ENCODE assay signal across 8 mouse cellular contexts in genomic region chr8:121590203-121591177, GRCm38 (mm10). TPM values are rescaled to one million over a fixed set of nuclear protein-coding genes. Genes with fewer than 3 reads are reported as not detected.
A peak's percentile ranks its signal among the peaks of the same experiment; 100 is the strongest.
DNase-seq lines count a peak whose midpoint lies in the region; ATAC-seq lines count a peak whose summit lies in the region.

Gene Map1lc3b, plus strand, starts transcription at chr8:121590361.

- peak within 1 kb of the TSS; percentile 92 for H3K9ac ChIP-seq in heart, embryonic 14.5 days (ENCODE audit: low read length)
- H3K9ac ChIP-seq in liver, embryonic 13.5 days: peak within 1 kb of the TSS; percentile 96
- peak within 1 kb of the TSS; percentile 88 for H3K9ac ChIP-seq in stomach, embryonic 16.5 days (ENCODE audit: low read length)

- peak; percentile 97 for DNase-seq in CD4-positive, CD25-positive, alpha-beta regulatory T cell, adult 2 months (ENCODE audit: low read depth, low spot score)
- peak; percentile 87 for DNase-seq in fibroblast of lung, adult 2 months (ENCODE audit: low read depth)
- DNase-seq in kidney, postnatal 14 days: peak; percentile 97
- peak; percentile 93 for DNase-seq in liver, embryonic 13.5 days
- peak; percentile 96 for DNase-seq in neural tube, embryonic 10.5 days (ENCODE audit: extremely low spot score, low spot score)

- H3K4me1 ChIP-seq in brown adipose tissue, adult 24 weeks (ENCODE audit: control insufficient read depth, insufficient read depth, insufficient read length, low read length): peaks cover 15% of the 10 kb centered on the region
- H3K4me1 ChIP-seq in heart, embryonic 14.5 days (ENCODE audit: control insufficient read depth in 2 of 2, insufficient read depth in 2 of 2, low read length in 2 of 2): peaks cover 10 to 15% of the 10 kb centered on the region in 2 experiments
- peaks cover 69% of the 10 kb centered on the region for H3K4me1 ChIP-seq in liver, embryonic 13.5 days (replicated peaks)
- H3K4me1 ChIP-seq in stomach, embryonic 16.5 days (ENCODE audit: control insufficient read depth, insufficient read depth, low read length): peaks cover 25% of the 10 kb centered on the region

- no peaks in the 10 kb centered on the region for H3K27me3 ChIP-seq in heart, embryonic 14.5 days (ENCODE audit: control insufficient read depth, insufficient read depth, low read length)
- H3K27me3 ChIP-seq in liver, embryonic 13.5 days: no peaks in the 10 kb centered on the region
- H3K27me3 ChIP-seq in stomach, embryonic 16.5 days (ENCODE audit: control insufficient read depth, insufficient read depth, low read length): no peaks in the 10 kb centered on the region

- H3K4me3 ChIP-seq in brown adipose tissue, adult 24 weeks (ENCODE audit: insufficient read depth, low read depth, low read length): peak within 1 kb of the TSS; percentile 94
- H3K4me3 ChIP-seq in heart, embryonic 14.5 days (ENCODE audit: control insufficient read depth in 1 of 2, insufficient read depth in 1 of 2, low read depth in 1 of 2, low read length in 2 of 2): peak within 1 kb of the TSS; percentile 70 to 79
- H3K4me3 ChIP-seq in liver, embryonic 13.5 days (replicated peaks): peak within 1 kb of the TSS; percentile 99
- H3K4me3 ChIP-seq in stomach, embryonic 16.5 days (replicated peaks; ENCODE audit: low read length): peak within 1 kb of the TSS; percentile 80

- peak; percentile 83 for ATAC-seq in heart, embryonic 14.5 days (ENCODE audit: insufficient number of reproducible peaks, insufficient read depth, low FRiP score, low read depth)
- ATAC-seq in liver, embryonic 13.5 days (ENCODE audit: low read depth): peak; percentile 73
- ATAC-seq in stomach, embryonic 16.5 days (ENCODE audit: insufficient read depth, low FRiP score): peak; percentile 89

- WGBS in heart, embryonic 14.5 days: under 1% methylated on average over 94 of the region's 94 CpGs
- WGBS in liver, embryonic 13.5 days (ENCODE audit: insufficient replicate concordance): under 1% methylated on average over 94 of the region's 94 CpGs
- WGBS in stomach, embryonic 16.5 days: under 1% methylated on average over 92 of the region's 94 CpGs

- no peaks in the 10 kb centered on the region for H3K9me3 ChIP-seq in heart, embryonic 14.5 days (ENCODE audit: control insufficient read depth, low read length)
- H3K9me3 ChIP-seq in liver, embryonic 13.5 days (replicated peaks): no peaks in the 10 kb centered on the region
- no peaks in the 10 kb centered on the region for H3K9me3 ChIP-seq in stomach, embryonic 16.5 days (replicated peaks; ENCODE audit: control insufficient read depth, low read length)

- H3K36me3 ChIP-seq in heart, embryonic 14.5 days (ENCODE audit: control insufficient read depth, insufficient read depth, low read length): peaks cover 23% of the 10 kb centered on the region
- H3K36me3 ChIP-seq in liver, embryonic 13.5 days: peaks cover 29% of the 10 kb centered on the region
- peaks cover 13% of the 10 kb centered on the region for H3K36me3 ChIP-seq in stomach, embryonic 16.5 days (ENCODE audit: control insufficient read depth, insufficient read depth, low read length)

- H3K4me2 ChIP-seq in heart, embryonic 14.5 days (ENCODE audit: low read length): peak within 1 kb of the TSS; percentile 91
- peak within 1 kb of the TSS; percentile 87 for H3K4me2 ChIP-seq in liver, embryonic 13.5 days
- H3K4me2 ChIP-seq in stomach, embryonic 16.5 days (ENCODE audit: low read depth, low read length): peak within 1 kb of the TSS; percentile 92

- peak within 1 kb of the TSS; percentile 69 for H3K27ac ChIP-seq in brown adipose tissue, adult 24 weeks (replicated peaks; ENCODE audit: low read depth, low read length)
- H3K27ac ChIP-seq in heart, embryonic 14.5 days (replicated peaks in 1 of 2; ENCODE audit: control insufficient read depth in 1 of 2, insufficient read depth in 1 of 2, low read depth in 2 of 2, low read length in 2 of 2): peak within 1 kb of the TSS in 1 of 2 experiments; percentile 76; a peak in 3 of 4 replicates
- H3K27ac ChIP-seq in liver, embryonic 13.5 days: peak within 1 kb of the TSS; percentile 97
- H3K27ac ChIP-seq in stomach, embryonic 16.5 days (ENCODE audit: low read length): peak within 1 kb of the TSS; percentile 60

RNA-seq across cellular contexts. Expression of gene Map1lc3b, which starts in this region (rescaled TPM):
- polyA plus RNA-seq in brown adipose tissue, adult 24 weeks (2012; ENCODE audit: insufficient read depth, insufficient read length, missing spikeins): 258 and 275 TPM in 2 replicates
- 252 and 267 TPM in 2 replicates for polyA plus RNA-seq in heart, embryonic 14.5 days (2014; fragmentation: Nextera tagmentation; extraction: Ambion mirVana)
- polyA plus RNA-seq in liver, embryonic 13.5 days (2015; fragmentation: Nextera tagmentation; extraction: Ambion mirVana): 135 and 144 TPM in 2 replicates
- 179 and 207 TPM in 2 replicates for polyA plus RNA-seq in stomach, embryonic 16.5 days (2015; fragmentation: Nextera tagmentation; extraction: Ambion mirVana)
